Mouse (Mus musculus) layer of hippocampus, postnatal 36 days (tissue): ENCODE measurements around the gene Snrpn. TPM values are rescaled to one million over a fixed set of nuclear protein-coding genes. Genes with fewer than 3 reads are reported as not detected.

Experiments used
- total RNA-seq, 2 experiments: library from RNA; stranded (reverse); gene quantifications; 2 replicates each; pipeline ENCODE4 v1.2.3; 2021

Snrpn gene
- total RNA-seq, 2 experiments from 2014 or later, result 817 to 886 TPM

Other genes starting within 250 kb of the Snrpn start
- gene Snurf, start 135.2 kb downstream of the Snrpn start, total RNA-seq, result 1,000 to 10,000 TPM; 2,047 to 2,286 TPM
- gene Gm38393, start 135.2 kb downstream of the Snrpn start, total RNA-seq, result 10 to 100 TPM; 63.8 to 72.6 TPM